Mouse (Mus musculus) megakaryocyte progenitor cell, adult 5-6 weeks (primary cell): ENCODE results near the gene Ttc41. TPM values are rescaled to one million over a fixed set of nuclear protein-coding genes. Genes with fewer than 3 reads are reported as not detected.

Experiments used
- ATAC-seq: replicated peaks from 2 replicates; pipeline ENCODE4 v1.8.0; 2016; ENCODE audit warnings: mild to moderate bottlenecking, moderate TSS enrichment, inconsistent platforms; ENCODE audit not compliant: poor library complexity
- total RNA-seq, 2 experiments: library from RNA; stranded (forward) in 1 of 2; stranded (reverse) in 1 of 2; fragments of 157-497, 149-512 nt in 1 of 2; fragments of 200-1000 nt in 1 of 2; gene quantifications; 2 replicates each; pipeline versions ENCODE4 v1.2.3 to v1.2.4; 2015 to 2017

The Ttc41 gene
- total RNA-seq, 2 experiments from 2014 or later, result 1.5 to 2.4 TPM

- no peak for ATAC-seq
These were observed 115.4 kb downstream of the Ttc41 start for GRCm38 (mm10) chr10:86821014-86821413.

- no peak for ATAC-seq
These were observed 118.5 kb downstream of the Ttc41 start for GRCm38 (mm10) chr10:86824093-86824492.

- no peak for ATAC-seq
These were observed 119.3 kb downstream of the Ttc41 start for GRCm38 (mm10) chr10:86824871-86825270.

GRCm38 (mm10) chr10:86825871-86826522 lies 120.4 kb downstream of the Ttc41 start:
- ATAC-seq, result no peak

Other genes with a start within 250 kb of the Ttc41 start
- 0.62 and 1.2 TPM in 2 replicates for gene Syn3, start 206.9 kb upstream of the Ttc41 start, total RNA-seq (2015)
- 0.17 TPM in 1 of 2 replicates, not detected in the other for gene Syn3, start 206.9 kb upstream of the Ttc41 start, total RNA-seq (2017)
- 925 and 968 TPM in 2 replicates for gene Hsp90b1, start 302 bp upstream of the Ttc41 start, total RNA-seq (2015)
- gene Hsp90b1, start 302 bp upstream of the Ttc41 start, total RNA-seq (2017), result 1,272 and 1,450 TPM in 2 replicates
- gene Gm49358, start 58.2 kb downstream of the Ttc41 start, total RNA-seq (2015), result not detected in 2 replicates
- gene Gm49358, start 58.2 kb downstream of the Ttc41 start, total RNA-seq (2017), result 0.21 TPM in 1 of 2 replicates, not detected in the other
- gene Nt5dc3, start 73.2 kb downstream of the Ttc41 start, total RNA-seq (2015), result 3.4 and 4.2 TPM in 2 replicates
- 3.0 and 3.2 TPM in 2 replicates for gene Nt5dc3, start 73.2 kb downstream of the Ttc41 start, total RNA-seq (2017)